ENCODE assay signal across 23 mouse cellular contexts in genomic region chr2:106412158-106412557, GRCm38 (mm10).
DNase-seq lines count a peak whose midpoint lies in the region; ATAC-seq lines count a peak whose summit lies in the region.
"Had no signal": no experiment of that assay in that cellular context is flagged by ENCODE, and none has a peak within 500 bp of the region (broad histone marks: within the 10 kb centered on the region; RNA-seq: fewer than 3 reads in every experiment).

No protein-coding gene starts in this region.

- no peak for ATAC-seq in midbrain, embryonic 11.5 days (ENCODE audit: low FRiP score)
- peak; percentile 64 for ATAC-seq in neural tube, embryonic 12.5 days (ENCODE audit: low FRiP score, low read depth)
- no peak for ATAC-seq in granulocyte monocyte progenitor cell, adult 5-6 weeks (replicated peaks; ENCODE audit: poor library complexity, severe bottlenecking)
- ATAC-seq: CD4-positive, CD25-positive, alpha-beta regulatory T cell, adult 4 months; forebrain, embryonic 16.5 days; hindbrain, embryonic 16.5 days had no signal

- H3K36me3 ChIP-seq in midbrain, embryonic 11.5 days (ENCODE audit: control insufficient read depth, insufficient read depth, low read length), result no peaks in the 10 kb centered on the region
- no peaks in the 10 kb centered on the region for H3K36me3 ChIP-seq in midbrain, embryonic 10.5 days
- no peaks in the 10 kb centered on the region for H3K36me3 ChIP-seq in limb, embryonic 10.5 days
- H3K36me3 ChIP-seq in neural tube, embryonic 12.5 days, result no peaks in the 10 kb centered on the region
- H3K36me3 ChIP-seq: embryonic facial prominence, embryonic 13.5 days; forebrain, embryonic 12.5 days; G1E; hindbrain, embryonic 12.5 days had no signal

- H3K9me3 ChIP-seq in midbrain, embryonic 11.5 days (ENCODE audit: control insufficient read depth, low read length), result no peaks in the 10 kb centered on the region
- no peaks in the 10 kb centered on the region for H3K9me3 ChIP-seq in midbrain, embryonic 10.5 days (replicated peaks)
- H3K9me3 ChIP-seq in limb, embryonic 10.5 days (replicated peaks), result no peaks in the 10 kb centered on the region
- H3K9me3 ChIP-seq in neural tube, embryonic 12.5 days, result no peaks in the 10 kb centered on the region
- H3K9me3 ChIP-seq: embryonic facial prominence, embryonic 13.5 days; forebrain, embryonic 12.5 days; hindbrain, embryonic 12.5 days had no signal

- 85% methylated on average over 6 of the region's 6 CpGs for WGBS in midbrain, embryonic 11.5 days
- WGBS in midbrain, embryonic 10.5 days, result 91% methylated on average over 6 of the region's 6 CpGs
- 66% methylated on average over 6 of the region's 6 CpGs for WGBS in limb, embryonic 10.5 days
- 50% methylated on average over 6 of the region's 6 CpGs for WGBS in neural tube, embryonic 12.5 days

- H3K4me3 ChIP-seq in midbrain, embryonic 11.5 days (ENCODE audit: low read depth, low read length), result no peak overlapping the region
- H3K4me3 ChIP-seq in midbrain, embryonic 10.5 days, result no peak overlapping the region
- H3K4me3 ChIP-seq in limb, embryonic 10.5 days, result no peak overlapping the region
- H3K4me3 ChIP-seq in neural tube, embryonic 12.5 days, result no peak overlapping the region
- H3K4me3 ChIP-seq: embryonic facial prominence, embryonic 13.5 days; forebrain, embryonic 12.5 days; hindbrain, embryonic 12.5 days had no signal

- H3K27me3 ChIP-seq in midbrain, embryonic 11.5 days (ENCODE audit: control insufficient read depth, insufficient read depth, low read length), result no peaks in the 10 kb centered on the region
- H3K27me3 ChIP-seq in midbrain, embryonic 10.5 days (ENCODE audit: low read depth, poor library complexity, severe bottlenecking), result no peaks in the 10 kb centered on the region
- H3K27me3 ChIP-seq in limb, embryonic 10.5 days (ENCODE audit: low read depth, poor library complexity, severe bottlenecking), result no peaks in the 10 kb centered on the region
- H3K27me3 ChIP-seq in neural tube, embryonic 12.5 days (replicated peaks), result no peaks in the 10 kb centered on the region
- H3K27me3 ChIP-seq: embryonic facial prominence, embryonic 13.5 days; forebrain, embryonic 12.5 days; hindbrain, embryonic 12.5 days had no signal

- peak; percentile 35 for DNase-seq in embryo, embryonic 10.5 days (ENCODE audit: low spot score)
- DNase-seq in embryo, embryonic 10 days (ENCODE audit: low spot score), result no peak
- peak; percentile 78 for DNase-seq in midbrain, embryonic 11.5 days (ENCODE audit: low spot score, missing footprints)
- no peak for DNase-seq in midbrain, embryonic 10.5 days (ENCODE audit: low spot score)
- DNase-seq in limb, embryonic 10.5 days (ENCODE audit: low spot score), result no peak
- DNase-seq in adipocyte (ENCODE audit: low spot score), result no peak
- DNase-seq: adrenal gland, postnatal 14 days; B cell, adult 2 months; cerebellum, adult 11-12 months; cerebellum, adult 9-10 months; cerebellum, postnatal 25 days; gastrocnemius, postnatal 14 days; heart, postnatal 10 days; heart, postnatal 4 days had no signal

- no peak overlapping the region for H3K9ac ChIP-seq in midbrain, embryonic 11.5 days (ENCODE audit: low read length)
- no peak overlapping the region for H3K9ac ChIP-seq in neural tube, embryonic 12.5 days
- H3K9ac ChIP-seq: embryonic facial prominence, embryonic 13.5 days; forebrain, embryonic 12.5 days; hindbrain, embryonic 12.5 days had no signal

- no peak overlapping the region for H3K4me2 ChIP-seq in midbrain, embryonic 11.5 days
- no peak overlapping the region for H3K4me2 ChIP-seq in neural tube, embryonic 12.5 days (replicated peaks)
- H3K4me2 ChIP-seq: embryonic facial prominence, embryonic 13.5 days; forebrain, embryonic 12.5 days; hindbrain, embryonic 12.5 days had no signal

- H3K27ac ChIP-seq in midbrain, embryonic 11.5 days (ENCODE audit: low read depth, low read length), result no peak overlapping the region
- no peak overlapping the region for H3K27ac ChIP-seq in midbrain, embryonic 10.5 days (replicated peaks)
- H3K27ac ChIP-seq in limb, embryonic 10.5 days, result peak overlapping the region; percentile 30; the same call in 1 of the 2 replicates
- H3K27ac ChIP-seq in neural tube, embryonic 12.5 days, result no peak overlapping the region
- H3K27ac ChIP-seq: embryonic facial prominence, embryonic 13.5 days; forebrain, embryonic 12.5 days; hindbrain, embryonic 12.5 days had no signal

- H3K4me1 ChIP-seq in midbrain, embryonic 11.5 days (ENCODE audit: control insufficient read depth, insufficient read depth, low read length), result no peaks in the 10 kb centered on the region
- H3K4me1 ChIP-seq in midbrain, embryonic 10.5 days, result no peaks in the 10 kb centered on the region
- H3K4me1 ChIP-seq in limb, embryonic 10.5 days, result peaks cover 7% of the 10 kb centered on the region
- H3K4me1 ChIP-seq in neural tube, embryonic 12.5 days, result no peaks in the 10 kb centered on the region; the same call in 1 of the 2 replicates
- H3K4me1 ChIP-seq: embryonic facial prominence, embryonic 13.5 days; forebrain, embryonic 12.5 days; hindbrain, embryonic 12.5 days had no signal

Comparison
In these comparisons a context has a peak if more than half of its experiments do, and no peak if none do; other contexts are left out.
1. DNase-seq: peak in embryo, embryonic 10.5 days (single experiment) and midbrain, embryonic 11.5 days (single experiment); none in embryo, embryonic 10 days (single experiment), midbrain, embryonic 10.5 days (single experiment), limb, embryonic 10.5 days (single experiment) and adipocyte (single experiment).